Mouse (Mus musculus) thymus, adult 2 months (tissue): ENCODE data around the gene Ccser1. TPM values are rescaled to one million over a fixed set of nuclear protein-coding genes. Genes with fewer than 3 reads are reported as not detected.

Source experiments
- DNase-seq: peaks from one replicate; pipeline ENCODE4 v3.0.0; 2021
- H3K27ac ChIP-seq: fragments of 200-500 bp; 2 replicates; pipeline ENCODE4 v1.5.1; 2012; ENCODE audit warnings: low read length, control low read depth; ENCODE audit not compliant: control insufficient read depth, insufficient read depth
- H3K27me3 ChIP-seq: fragments of 200-500 bp; 2 replicates; pipeline ENCODE4 v1.6.1; 2012; ENCODE audit warnings: mild to moderate bottlenecking, low read length, moderate library complexity, mixed read lengths; ENCODE audit not compliant: control insufficient read depth, insufficient read depth
- H3K36me3 ChIP-seq: fragments of 200-500 bp; 2 replicates; pipeline ENCODE4 v1.6.1; 2012; ENCODE audit warnings: mild to moderate bottlenecking, low read length, moderate library complexity; ENCODE audit not compliant: control insufficient read depth, insufficient read depth
- H3K4me1 ChIP-seq: fragments of 200-500 bp; replicated peaks from 2 replicates; pipeline ENCODE4 v1.6.1; 2012; ENCODE audit warnings: low read length; ENCODE audit not compliant: control insufficient read depth, insufficient read depth
- H3K4me3 ChIP-seq: fragments of 200-500 bp; 2 replicates; pipeline ENCODE4 v1.5.1; 2012; ENCODE audit warnings: mild to moderate bottlenecking, low read length, control low read depth, moderate library complexity; ENCODE audit not compliant: control insufficient read depth, insufficient read depth
- CTCF ChIP-seq: fragments of 200-500 bp; IDR thresholded peaks from 2 replicates; pipeline ENCODE4 v1.5.1; 2012; ENCODE audit warnings: mild to moderate bottlenecking, control low read depth, low read length, moderate library complexity, borderline replicate concordance; ENCODE audit not compliant: control insufficient read depth, poor library complexity, insufficient read depth; ENCODE audit errors: extremely low read depth
- POLR2A ChIP-seq: fragments of 200-500 bp; IDR thresholded peaks from 2 replicates; pipeline ENCODE4 v1.6.1; 2012; ENCODE audit warnings: mild to moderate bottlenecking, low read length, control low read depth, moderate library complexity; ENCODE audit not compliant: control insufficient read depth, poor library complexity, insufficient read depth; ENCODE audit errors: extremely low read depth
- WGBS: fragments of 180-500 bp; shearing (Covaris S2); methylation state at CpG from one replicate; pipeline ENCODE4 v1.1.7; 2018; 5-methylcytosine and 5-hydroxymethylcytosine counted together
- polyA plus RNA-seq: library from polyadenylated mRNA; depleted of rRNA; stranded (reverse); fragments of >200 nt; gene quantifications from 2 replicates; pipeline ENCODE4 v1.2.3, GENCODE M21; 2012

The Ccser1 gene
- polyA plus RNA-seq, 1 experiment: 1.6 TPM

- H3K4me3 ChIP-seq: no peak overlapping the region
- TF ChIP-seq POLR2A (no peak), CTCF (no peak)
- no peak for DNase-seq
- H3K27me3 ChIP-seq: no peaks in the 10 kb centered on the region
- no peaks in the 10 kb centered on the region for H3K4me1 ChIP-seq
- H3K27ac ChIP-seq: no peak overlapping the region
- H3K36me3 ChIP-seq: no peaks in the 10 kb centered on the region
These were observed 18.0 kb upstream of the Ccser1 start for GRCm38 (mm10) chr6:61162117-61162516.

- 100% methylated on average over 1 of the region's 1 CpGs for WGBS
- Histone ChIP-seq H3K4me1 (no peaks in the 10 kb centered on the region), H3K4me3 (no peak overlapping the region), H3K27ac (no peak overlapping the region), H3K27me3 (no peaks in the 10 kb centered on the region), H3K36me3 (no peaks in the 10 kb centered on the region)
- no peak for DNase-seq
- TF ChIP-seq CTCF: no peak
- TF ChIP-seq POLR2A: no peak
These were observed 13.2 kb upstream of the Ccser1 start for GRCm38 (mm10) chr6:61166891-61167290.

GRCm38 (mm10) chr6:61176126-61176525 lies 4.0 kb upstream of the Ccser1 start:
- DNase-seq: no peak
- Histone ChIP-seq H3K36me3 (no peaks in the 10 kb centered on the region), H3K27ac (no peak overlapping the region), H3K4me3 (no peak overlapping the region), H3K4me1 (peaks cover 8% of the 10 kb centered on the region; the same call in 1 of the 2 replicates), H3K27me3 (peaks cover 2% of the 10 kb centered on the region; the same call in 1 of the 2 replicates)
- TF ChIP-seq CTCF (no peak), POLR2A (no peak)
- WGBS: 94% methylated on average over 1 of the region's 1 CpGs

GRCm38 (mm10) chr6:61177476-61177875 lies 2.6 kb upstream of the Ccser1 start:
- peaks cover 2% of the 10 kb centered on the region; the same call in 1 of the 2 replicates for H3K27me3 ChIP-seq
- no peak overlapping the region for H3K4me3 ChIP-seq
- 91% methylated on average over 7 of the region's 7 CpGs for WGBS
- H3K27ac ChIP-seq: no peak overlapping the region
- no peaks in the 10 kb centered on the region for H3K36me3 ChIP-seq
- no peak for DNase-seq
- peaks cover 8% of the 10 kb centered on the region; the same call in 1 of the 2 replicates for H3K4me1 ChIP-seq
- no peak for TF ChIP-seq CTCF
- TF ChIP-seq POLR2A: no peak

GRCm38 (mm10) chr6:61179641-61179948 lies 529 bp upstream of the Ccser1 start:
- 29% methylated on average over 5 of the region's 5 CpGs for WGBS
- Histone ChIP-seq H3K36me3 (no peaks in the 10 kb centered on the region), H3K4me1 (peaks cover 8% of the 10 kb centered on the region; the same call in 1 of the 2 replicates), H3K27me3 (peaks cover 2% of the 10 kb centered on the region; the same call in 1 of the 2 replicates), H3K27ac (no peak overlapping the region), H3K4me3 (peak overlapping the region; percentile 51)
- TF ChIP-seq CTCF (no peak), POLR2A (no peak)
- DNase-seq: no peak

GRCm38 (mm10) chr6:61180756-61181191 lies 650 bp downstream of the Ccser1 start:
- peaks cover 2% of the 10 kb centered on the region; the same call in 1 of the 2 replicates for H3K27me3 ChIP-seq
- WGBS: under 1% methylated on average over 42 of the region's 42 CpGs
- TF ChIP-seq POLR2A (no peak), CTCF (no peak)
- peaks cover 8% of the 10 kb centered on the region; the same call in 1 of the 2 replicates for H3K4me1 ChIP-seq
- H3K4me3 ChIP-seq: peak overlapping the region; percentile 61
- no peaks in the 10 kb centered on the region for H3K36me3 ChIP-seq
- no peak overlapping the region for H3K27ac ChIP-seq
- peak; percentile 18 for DNase-seq

GRCm38 (mm10) chr6:61189029-61189428 lies 8.9 kb downstream of the Ccser1 start:
- TF ChIP-seq CTCF (no peak), POLR2A (no peak)
- Histone ChIP-seq H3K27ac (no peak overlapping the region), H3K36me3 (no peaks in the 10 kb centered on the region), H3K27me3 (no peaks in the 10 kb centered on the region), H3K4me3 (no peak overlapping the region), H3K4me1 (no peaks in the 10 kb centered on the region)
- WGBS: 96% methylated on average over 2 of the region's 2 CpGs
- DNase-seq: no peak
